19 mouse cellular contexts compared by ENCODE assay signal in the genomic region with DNA sequence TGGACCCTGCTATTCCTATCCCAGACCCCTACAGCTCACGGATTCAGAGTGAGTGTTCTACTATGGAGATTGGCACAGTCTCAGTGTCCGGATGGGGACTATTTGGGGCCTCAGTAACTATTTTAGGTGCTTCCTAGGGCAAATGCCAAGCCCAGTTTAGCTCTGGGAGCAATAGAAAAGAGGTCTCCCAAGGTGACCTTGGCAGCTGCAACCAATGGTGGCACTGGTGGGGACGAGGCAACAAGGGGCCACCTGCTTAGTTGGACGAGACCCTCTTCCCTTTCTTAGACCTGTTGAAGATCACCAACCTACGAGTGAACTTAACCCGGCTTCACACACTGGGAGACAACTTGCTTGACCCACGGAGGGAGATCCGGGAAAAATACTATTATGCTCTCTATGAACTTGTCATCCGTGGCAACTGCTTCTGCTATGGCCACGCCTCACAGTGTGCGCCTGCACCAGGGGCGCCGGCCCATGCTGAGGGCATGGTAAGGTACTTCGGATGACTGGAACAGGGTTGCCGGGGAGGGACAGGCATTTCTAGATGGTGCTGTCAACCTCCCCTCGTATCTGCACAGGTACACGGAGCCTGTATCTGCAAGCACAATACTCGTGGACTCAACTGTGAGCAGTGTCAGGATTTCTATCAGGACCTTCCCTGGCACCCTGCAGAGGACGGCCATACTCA. TPM values are rescaled to one million over a fixed set of nuclear protein-coding genes. Genes with fewer than 3 reads are reported as not detected.
A peak's percentile ranks its signal among the peaks of the same experiment; 100 is the strongest.
DNase-seq lines count a peak whose midpoint lies in the region; ATAC-seq and TF ChIP-seq lines count a peak whose summit lies in the region.
"Had no signal": no experiment of that assay in that cellular context is flagged by ENCODE, and none has a peak within 500 bp of the region (broad histone marks: within the 10 kb centered on the region; RNA-seq: fewer than 3 reads in every experiment).

No protein-coding gene starts in this region.

- peak; percentile 49 for DNase-seq in gastrocnemius, adult 2 months
- DNase-seq in gastrocnemius, postnatal 25 days: no peak
- no peak for DNase-seq in kidney, postnatal 0 days (ENCODE audit: low spot score)
- DNase-seq in kidney, postnatal 10 days: no peak
- no peak for DNase-seq in heart, embryonic 10.5 days (ENCODE audit: low spot score)
- DNase-seq in hindbrain, embryonic 11.5 days (ENCODE audit: low spot score): no peak
- no peak for DNase-seq in layer of hippocampus, adult 8-10 months (ENCODE audit: low spot score in 2 of 2)
- DNase-seq: adrenal gland, postnatal 25 days; cerebellum, adult 11-12 months; cerebellum, postnatal 25 days; embryo, embryonic 11 days; gastrocnemius, postnatal 14 days; kidney, adult 9 months; lung, adult 18-20 months; lung, postnatal 36 days; retina, postnatal 1 day; thymus, postnatal 36 days had no signal

- H3K36me3 ChIP-seq in kidney, postnatal 0 days (ENCODE audit: insufficient read depth, low read length): peaks cover 39% of the 10 kb centered on the region
- H3K36me3 ChIP-seq in heart, embryonic 10.5 days: peaks cover 57% of the 10 kb centered on the region
- H3K36me3 ChIP-seq in heart, embryonic 16.5 days (ENCODE audit: control insufficient read depth, insufficient read depth): peaks cover 48% of the 10 kb centered on the region
- no peaks in the 10 kb centered on the region for H3K36me3 ChIP-seq in hindbrain, embryonic 11.5 days (ENCODE audit: control insufficient read depth, insufficient read depth, low read length)

- no peaks in the 10 kb centered on the region for H3K27me3 ChIP-seq in kidney, postnatal 0 days (ENCODE audit: insufficient read depth, low read length)
- no peaks in the 10 kb centered on the region for H3K27me3 ChIP-seq in heart, embryonic 10.5 days (ENCODE audit: insufficient read depth, poor library complexity, severe bottlenecking)
- no peaks in the 10 kb centered on the region for H3K27me3 ChIP-seq in heart, embryonic 16.5 days (ENCODE audit: control insufficient read depth, insufficient read depth, low read length)
- H3K27me3 ChIP-seq in hindbrain, embryonic 11.5 days (ENCODE audit: control insufficient read depth, insufficient read depth, low read length): no peaks in the 10 kb centered on the region

- peak overlapping the region; percentile 86 for H3K4me3 ChIP-seq in gastrocnemius, adult 2 months
- no peak overlapping the region for H3K4me3 ChIP-seq in kidney, postnatal 0 days (replicated peaks; ENCODE audit: low read depth, low read length)
- peak overlapping the region; percentile 67; the same call in 1 of the 2 replicates for H3K4me3 ChIP-seq in heart, embryonic 10.5 days
- peak overlapping the region; percentile 72 for H3K4me3 ChIP-seq in heart, embryonic 16.5 days (ENCODE audit: low read length)
- H3K4me3 ChIP-seq in hindbrain, embryonic 11.5 days (ENCODE audit: low read depth, low read length): no peak overlapping the region
- H3K4me3 ChIP-seq: layer of hippocampus, adult 2 months had no signal

- WGBS in kidney, postnatal 0 days: 87% methylated on average over 19 of the region's 19 CpGs
- 82% methylated on average over 19 of the region's 19 CpGs for WGBS in heart, embryonic 10.5 days
- WGBS in heart, embryonic 16.5 days: 77% methylated on average over 19 of the region's 19 CpGs
- WGBS in hindbrain, embryonic 11.5 days: 90% methylated on average over 19 of the region's 19 CpGs

- H3K4me2 ChIP-seq in kidney, postnatal 0 days (ENCODE audit: low read length): no peak overlapping the region
- H3K4me2 ChIP-seq in heart, embryonic 16.5 days (ENCODE audit: low read depth, low read length): peak overlapping the region; percentile 93
- H3K4me2 ChIP-seq in hindbrain, embryonic 11.5 days (replicated peaks; ENCODE audit: low read depth, low read length): no peak overlapping the region

- peaks cover 13% of the 10 kb centered on the region for H3K4me1 ChIP-seq in kidney, postnatal 0 days (replicated peaks; ENCODE audit: insufficient read depth, low read length)
- H3K4me1 ChIP-seq in heart, embryonic 10.5 days: peaks cover 35% of the 10 kb centered on the region
- H3K4me1 ChIP-seq in heart, embryonic 16.5 days (ENCODE audit: control insufficient read depth, insufficient read depth, low read length): peaks cover 29% of the 10 kb centered on the region
- H3K4me1 ChIP-seq in hindbrain, embryonic 11.5 days (replicated peaks; ENCODE audit: control insufficient read depth, insufficient read depth, low read length): peaks cover 3% of the 10 kb centered on the region; the same call in 1 of the 2 replicates

- no peaks in the 10 kb centered on the region for H3K9me3 ChIP-seq in kidney, postnatal 0 days (replicated peaks; ENCODE audit: low read length)
- no peaks in the 10 kb centered on the region for H3K9me3 ChIP-seq in heart, embryonic 10.5 days
- no peaks in the 10 kb centered on the region for H3K9me3 ChIP-seq in heart, embryonic 16.5 days (replicated peaks; ENCODE audit: control insufficient read depth, low read length)
- no peaks in the 10 kb centered on the region for H3K9me3 ChIP-seq in hindbrain, embryonic 11.5 days (ENCODE audit: control insufficient read depth, low read length)

- peak overlapping the region; percentile 96 for H3K27ac ChIP-seq in gastrocnemius, adult 2 months
- H3K27ac ChIP-seq in kidney, postnatal 0 days: no peak overlapping the region
- H3K27ac ChIP-seq in heart, embryonic 10.5 days: peak overlapping the region; percentile 70
- peak overlapping the region; percentile 87 for H3K27ac ChIP-seq in heart, embryonic 16.5 days (ENCODE audit: low read length)
- H3K27ac ChIP-seq in hindbrain, embryonic 11.5 days (ENCODE audit: low read depth, low read length): no peak overlapping the region
- H3K27ac ChIP-seq: layer of hippocampus, adult 2 months had no signal

- 0 out of 2 replicates have a peak overlapping the region, but pooled peaks have one; percentile 27 for H3K9ac ChIP-seq in kidney, postnatal 0 days (ENCODE audit: low read depth, low read length)
- H3K9ac ChIP-seq in heart, embryonic 16.5 days (ENCODE audit: low read length): peak overlapping the region; percentile 85
- H3K9ac ChIP-seq in hindbrain, embryonic 11.5 days (ENCODE audit: low read depth, low read length): no peak overlapping the region

- no peak for TF ChIP-seq CTCF in gastrocnemius, adult 2 months (IDR thresholded peaks at IDR 0.05)
- TF ChIP-seq CTCF in kidney, postnatal 0 days (IDR thresholded peaks at IDR 0.05; ENCODE audit: low read depth): no peak

- no peak for ATAC-seq in kidney, postnatal 0 days (replicated peaks; ENCODE audit: low FRiP score, low read depth)
- ATAC-seq in heart, embryonic 16.5 days (replicated peaks; ENCODE audit: extremely low read depth, insufficient read depth, low FRiP score): no peak
- no peak for ATAC-seq in hindbrain, embryonic 11.5 days (ENCODE audit: low FRiP score)

- intact Hi-C loops in gastrocnemius, adult 2 months (cut with DNase I): no loop called here

RNA-seq across cellular contexts. Expression of a gene that starts 2.1 kb away (rescaled TPM):
- 100 to 1,000 TPM; 104 to 171 TPM for total RNA-seq in gastrocnemius, adult 2 months (2021)
- 100 to 1,000 TPM; 142 to 152 TPM for total RNA-seq in gastrocnemius, postnatal 25 days (2021)
- 35.6 and 38.9 TPM in 2 replicates for polyA plus RNA-seq in kidney, postnatal 0 days (2015; fragmentation: Nextera tagmentation; extraction: Ambion mirVana)
- polyA plus RNA-seq in heart, embryonic 10.5 days (2016; fragmentation: Nextera tagmentation; extraction: Ambion mirVana): 46.3 and 57.4 TPM in 2 replicates
- polyA plus RNA-seq in heart, embryonic 16.5 days (2015; fragmentation: Nextera tagmentation; extraction: Ambion mirVana): 67.1 and 77.7 TPM in 2 replicates
- polyA plus RNA-seq in hindbrain, embryonic 11.5 days (2014; fragmentation: Nextera tagmentation; extraction: Ambion mirVana): 11.3 and 13.4 TPM in 2 replicates
- 10 to 100 TPM; 28.9 to 46.8 (median 34.7) TPM for total RNA-seq in layer of hippocampus, adult 8-10 months (2022)

RNA-seq across cellular contexts. Expression of a gene that starts 8.7 kb away (rescaled TPM):
- total RNA-seq in gastrocnemius, adult 2 months (2021): 100 to 1,000 TPM; 124 TPM
- total RNA-seq in gastrocnemius, postnatal 25 days (2021): 100 to 1,000 TPM; 101 to 103 TPM
- 43.8 and 47.4 TPM in 2 replicates for polyA plus RNA-seq in kidney, postnatal 0 days (2015; fragmentation: Nextera tagmentation; extraction: Ambion mirVana)
- polyA plus RNA-seq in heart, embryonic 10.5 days (2016; fragmentation: Nextera tagmentation; extraction: Ambion mirVana): 78.6 and 84.1 TPM in 2 replicates
- polyA plus RNA-seq in heart, embryonic 16.5 days (2015; fragmentation: Nextera tagmentation; extraction: Ambion mirVana): 60.1 and 63.5 TPM in 2 replicates
- polyA plus RNA-seq in hindbrain, embryonic 11.5 days (2014; fragmentation: Nextera tagmentation; extraction: Ambion mirVana): 58.9 and 60.4 TPM in 2 replicates
- total RNA-seq in layer of hippocampus, adult 8-10 months (2022): 100 to 1,000 TPM; 144 to 189 (median 157) TPM

RNA-seq across cellular contexts. Expression of a gene that starts 20.3 kb away (rescaled TPM):
- total RNA-seq in gastrocnemius, adult 2 months (2021): 1 to 10 TPM; 1.7 to 2.5 TPM
- 1 to 10 TPM; 3.3 to 3.8 TPM for total RNA-seq in gastrocnemius, postnatal 25 days (2021)
- polyA plus RNA-seq in kidney, postnatal 0 days (2015; fragmentation: Nextera tagmentation; extraction: Ambion mirVana): 31.1 and 33.5 TPM in 2 replicates
- polyA plus RNA-seq in heart, embryonic 10.5 days (2016; fragmentation: Nextera tagmentation; extraction: Ambion mirVana): 86.8 and 106 TPM in 2 replicates
- 103 and 110 TPM in 2 replicates for polyA plus RNA-seq in heart, embryonic 16.5 days (2015; fragmentation: Nextera tagmentation; extraction: Ambion mirVana)
- polyA plus RNA-seq in hindbrain, embryonic 11.5 days (2014; fragmentation: Nextera tagmentation; extraction: Ambion mirVana): 23.8 and 28.8 TPM in 2 replicates
- 10 to 100 TPM; 22.0 to 32.0 (median 24.2) TPM for total RNA-seq in layer of hippocampus, adult 8-10 months (2022)

RNA-seq across cellular contexts. Expression of a gene that starts 21.3 kb away (rescaled TPM):
- total RNA-seq in gastrocnemius, adult 2 months (2021): 10 to 100 TPM; 15.0 to 17.7 TPM
- 10 to 100 TPM; 16.3 to 17.2 TPM for total RNA-seq in gastrocnemius, postnatal 25 days (2021)
- 49.5 and 55.3 TPM in 2 replicates for polyA plus RNA-seq in kidney, postnatal 0 days (2015; fragmentation: Nextera tagmentation; extraction: Ambion mirVana)
- polyA plus RNA-seq in heart, embryonic 10.5 days (2016; fragmentation: Nextera tagmentation; extraction: Ambion mirVana): 46.6 and 61.1 TPM in 2 replicates
- 39.8 and 44.3 TPM in 2 replicates for polyA plus RNA-seq in heart, embryonic 16.5 days (2015; fragmentation: Nextera tagmentation; extraction: Ambion mirVana)
- 44.1 TPM in 2 replicates for polyA plus RNA-seq in hindbrain, embryonic 11.5 days (2014; fragmentation: Nextera tagmentation; extraction: Ambion mirVana)
- 10 to 100 TPM; 31.3 to 44.7 (median 36.6) TPM for total RNA-seq in layer of hippocampus, adult 8-10 months (2022)

RNA-seq across cellular contexts. Expression of a gene that starts 25.8 kb away (rescaled TPM):
- total RNA-seq in gastrocnemius, adult 2 months (2021): 10 to 100 TPM; 75.4 to 80.6 TPM
- 10 to 100 TPM; 64.1 to 77.4 TPM for total RNA-seq in gastrocnemius, postnatal 25 days (2021)
- polyA plus RNA-seq in kidney, postnatal 0 days (2015; fragmentation: Nextera tagmentation; extraction: Ambion mirVana): 87.9 and 94.1 TPM in 2 replicates
- polyA plus RNA-seq in heart, embryonic 10.5 days (2016; fragmentation: Nextera tagmentation; extraction: Ambion mirVana): 83.2 and 95.8 TPM in 2 replicates
- 70.4 and 83.2 TPM in 2 replicates for polyA plus RNA-seq in heart, embryonic 16.5 days (2015; fragmentation: Nextera tagmentation; extraction: Ambion mirVana)
- polyA plus RNA-seq in hindbrain, embryonic 11.5 days (2014; fragmentation: Nextera tagmentation; extraction: Ambion mirVana): 98.1 and 101 TPM in 2 replicates
- total RNA-seq in layer of hippocampus, adult 8-10 months (2022): 10 to 100 TPM; 84.0 to 96.5 (median 89.4) TPM

Comparison
In these comparisons a context has a peak if more than half of its experiments do, and no peak if none do; other contexts are left out.
1. H3K27ac ChIP-seq: peak in gastrocnemius, adult 2 months (single experiment), heart, embryonic 10.5 days (single experiment) and heart, embryonic 16.5 days (single experiment); none in kidney, postnatal 0 days (single experiment) and hindbrain, embryonic 11.5 days (single experiment).
2. H3K4me3 ChIP-seq: peak in gastrocnemius, adult 2 months (single experiment), heart, embryonic 10.5 days (single experiment) and heart, embryonic 16.5 days (single experiment); none in kidney, postnatal 0 days (single experiment) and hindbrain, embryonic 11.5 days (single experiment).